Mouse (Mus musculus): Measurements from ENCODE around the gene Pafah1b2. TPM values are rescaled to one million over a fixed set of nuclear protein-coding genes. Genes with fewer than 3 reads are reported as not detected.

Gene Pafah1b2
- polyA plus RNA-seq, 1 experiment = 76.6 TPM

DNA sequence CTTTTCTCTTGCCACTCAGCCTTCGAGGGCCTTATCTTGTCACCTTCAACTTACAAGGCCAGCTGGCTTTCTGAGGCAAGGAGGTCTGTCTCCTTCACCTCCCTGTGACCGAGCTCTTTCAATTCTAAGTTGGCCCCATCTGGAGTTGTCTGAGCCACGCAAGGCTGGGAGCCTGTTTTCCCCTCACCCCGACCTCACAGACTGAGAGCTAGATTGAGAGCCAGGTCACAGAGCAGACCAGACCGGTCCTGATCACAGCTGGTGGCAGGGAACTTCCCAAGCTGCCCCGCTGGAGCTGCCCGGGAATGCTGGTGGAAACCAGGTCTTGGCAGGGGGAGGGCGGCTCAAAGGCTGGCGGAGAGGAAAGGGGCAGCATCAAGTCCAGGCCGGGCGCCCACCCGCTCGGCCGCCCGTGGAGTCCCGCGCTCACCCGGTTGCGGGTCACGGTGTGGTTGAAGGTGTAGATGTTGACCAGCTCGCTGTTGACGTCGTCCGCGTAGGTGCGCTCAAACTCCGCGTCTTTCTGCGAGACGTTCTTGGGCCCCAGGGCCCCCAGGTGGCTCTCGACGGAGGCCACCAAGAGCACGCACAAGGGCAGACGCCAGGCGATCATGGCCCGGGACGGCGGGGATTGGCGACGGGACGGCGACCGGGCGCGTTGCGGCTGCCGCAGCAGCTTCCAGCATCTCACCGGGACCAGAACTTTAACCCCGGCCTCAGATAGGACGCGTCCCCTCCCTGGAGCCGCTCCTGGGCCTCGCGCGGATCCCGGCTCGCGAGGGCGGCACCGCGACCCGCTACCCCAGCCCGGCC, 58.0 kb downstream of the Pafah1b2 start:
- peak overlapping the region; percentile 67 for H3K4me3 ChIP-seq (ENCODE audit: low read depth, low read length)
- H3K9me3 ChIP-seq (replicated peaks; ENCODE audit: control insufficient read depth, insufficient read depth, low read length, poor library complexity, severe bottlenecking) = no peaks in the 10 kb centered on the region
- H3K27ac ChIP-seq (ENCODE audit: insufficient read depth, low read length) = no peak overlapping the region

DNA sequence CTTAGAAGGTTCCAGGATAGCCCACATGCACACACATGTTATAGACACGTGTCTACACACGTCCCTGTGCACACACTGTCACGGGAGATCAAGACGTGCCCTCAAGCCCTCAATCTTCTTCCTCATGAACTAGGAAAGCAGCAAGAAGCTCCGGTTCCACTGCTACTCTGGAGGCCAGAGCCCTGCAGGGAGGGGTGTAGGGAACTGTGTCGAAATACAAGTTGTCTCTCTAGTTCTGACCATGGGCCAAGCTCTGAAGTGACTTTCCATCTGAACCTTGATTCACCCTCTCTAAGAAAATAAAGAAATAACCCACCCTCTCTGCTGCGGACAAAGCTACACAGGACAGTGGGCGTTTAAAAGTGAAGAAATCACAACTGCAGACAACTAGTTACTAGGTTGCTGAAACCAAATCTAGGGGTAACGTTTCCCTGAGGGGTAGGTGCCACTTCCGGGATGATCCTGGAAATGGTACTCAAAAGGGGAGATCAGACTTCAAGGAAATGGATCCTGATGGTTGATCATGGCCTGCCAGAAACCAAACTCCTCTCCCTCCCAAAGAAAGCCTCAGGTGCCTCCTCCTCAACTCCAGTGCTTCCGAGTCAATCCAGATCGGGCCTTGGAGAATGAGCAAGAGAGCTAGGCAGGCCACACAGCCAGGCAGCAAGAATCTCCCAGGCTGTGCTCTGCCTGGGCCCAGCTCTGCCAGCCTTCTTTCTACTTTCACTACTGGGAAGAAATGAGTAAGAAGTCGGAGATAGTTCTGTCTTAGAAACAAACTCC, 58.8 kb downstream of the Pafah1b2 start:
- Histone ChIP-seq H3K4me3 (ENCODE audit: low read depth, low read length) (peak overlapping the region; percentile 67), H3K27me3 (ENCODE audit: control insufficient read depth, insufficient read depth, low read length, poor library complexity, severe bottlenecking) (no peaks in the 10 kb centered on the region), H3K9me3 (replicated peaks; ENCODE audit: control insufficient read depth, insufficient read depth, low read length, poor library complexity, severe bottlenecking) (no peaks in the 10 kb centered on the region), H3K4me1 (ENCODE audit: control insufficient read depth, insufficient read depth, low read length) (no peaks in the 10 kb centered on the region), H3K36me3 (ENCODE audit: control insufficient read depth, insufficient read depth, low read length, poor library complexity, severe bottlenecking) (0 out of 2 replicates have a peak, but pooled peaks cover 5% of the 10 kb centered on the region), H3K27ac (ENCODE audit: insufficient read depth, low read length) (no peak overlapping the region), H3K9ac (ENCODE audit: low read depth, poor library complexity, severe bottlenecking) (peak overlapping the region; percentile 79)
- no peak for TF ChIP-seq EP300 (IDR thresholded peaks at IDR 0.05; ENCODE audit: insufficient read depth, low read depth, low read length)
- no peak for TF ChIP-seq POLR2A (IDR thresholded peaks at IDR 0.05; ENCODE audit: insufficient read depth, low read length)
- no peak for TF ChIP-seq CTCF (IDR thresholded peaks at IDR 0.05; ENCODE audit: low read depth, low read length)

More for the DNA sequence above, 58.0 kb downstream of the Pafah1b2 start:
- H3K36me3 ChIP-seq (ENCODE audit: control insufficient read depth, insufficient read depth, low read length, poor library complexity, severe bottlenecking) = 0 out of 2 replicates have a peak, but pooled peaks cover 3% of the 10 kb centered on the region
- H3K9ac ChIP-seq (ENCODE audit: low read depth, poor library complexity, severe bottlenecking) = peak overlapping the region; percentile 79
- no peaks in the 10 kb centered on the region for H3K27me3 ChIP-seq (ENCODE audit: control insufficient read depth, insufficient read depth, low read length, poor library complexity, severe bottlenecking)
- no peaks in the 10 kb centered on the region for H3K4me1 ChIP-seq (ENCODE audit: control insufficient read depth, insufficient read depth, low read length)
- TF ChIP-seq POLR2A (IDR thresholded peaks at IDR 0.05; ENCODE audit: insufficient read depth, low read length) (no peak), EP300 (IDR thresholded peaks at IDR 0.05; ENCODE audit: insufficient read depth, low read depth, low read length) (no peak), CTCF (IDR thresholded peaks at IDR 0.05; ENCODE audit: low read depth, low read length) (no peak)

DNA sequence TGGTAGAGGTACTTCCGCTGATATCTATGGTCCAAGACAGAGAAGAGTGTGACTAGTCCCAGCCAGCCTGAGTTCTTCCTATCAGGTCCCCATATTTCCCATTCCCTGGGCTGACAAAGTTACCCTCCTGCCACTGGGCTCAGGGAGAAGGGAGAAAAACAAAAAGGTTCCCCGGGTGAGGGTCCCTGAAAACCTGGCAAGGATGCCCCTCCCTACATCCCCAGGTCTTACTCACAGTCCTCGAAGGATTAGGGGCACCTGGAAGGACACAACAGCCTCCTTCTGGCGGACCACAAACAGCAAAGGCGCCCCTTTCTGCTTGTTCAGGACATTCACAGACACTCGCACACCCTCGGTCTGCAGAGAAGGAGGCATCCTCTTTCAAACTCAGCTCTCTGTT, 59.6 kb downstream of the Pafah1b2 start:
- H3K9ac ChIP-seq (ENCODE audit: low read depth, poor library complexity, severe bottlenecking) = no peak overlapping the region
- TF ChIP-seq EP300 (IDR thresholded peaks at IDR 0.05; ENCODE audit: insufficient read depth, low read depth, low read length) = no peak
- no peak for TF ChIP-seq POLR2A (IDR thresholded peaks at IDR 0.05; ENCODE audit: insufficient read depth, low read length)
- no peak for TF ChIP-seq CTCF (IDR thresholded peaks at IDR 0.05; ENCODE audit: low read depth, low read length)
- H3K4me3 ChIP-seq (ENCODE audit: low read depth, low read length) = no peak overlapping the region
- H3K36me3 ChIP-seq (ENCODE audit: control insufficient read depth, insufficient read depth, low read length, poor library complexity, severe bottlenecking) = 0 out of 2 replicates have a peak, but pooled peaks cover 5% of the 10 kb centered on the region
- H3K27ac ChIP-seq (ENCODE audit: insufficient read depth, low read length) = no peak overlapping the region
- no peaks in the 10 kb centered on the region for H3K4me1 ChIP-seq (ENCODE audit: control insufficient read depth, insufficient read depth, low read length)
- no peaks in the 10 kb centered on the region for H3K9me3 ChIP-seq (replicated peaks; ENCODE audit: control insufficient read depth, insufficient read depth, low read length, poor library complexity, severe bottlenecking)
- H3K27me3 ChIP-seq (ENCODE audit: control insufficient read depth, insufficient read depth, low read length, poor library complexity, severe bottlenecking) = no peaks in the 10 kb centered on the region

DNA sequence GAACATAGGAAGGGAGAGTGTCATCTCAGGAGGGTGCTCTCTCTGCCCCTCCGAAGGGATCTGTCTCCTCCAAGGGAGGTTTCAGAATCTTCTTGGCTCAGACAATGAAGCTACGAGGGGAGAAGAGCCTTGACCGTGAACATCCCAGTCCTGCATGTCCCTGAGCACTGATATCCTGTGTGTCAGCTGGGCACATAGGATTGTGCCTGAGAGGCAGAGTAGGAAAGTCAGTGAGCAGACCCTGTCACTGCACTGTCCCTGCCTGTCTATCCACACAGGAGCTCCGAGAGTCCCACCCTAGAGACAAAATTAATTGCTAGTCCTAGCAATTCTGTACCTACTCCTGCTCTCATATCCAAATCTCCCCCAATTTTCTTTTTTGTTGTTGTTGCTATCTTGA, 60.4 kb downstream of the Pafah1b2 start:
- Histone ChIP-seq H3K36me3 (ENCODE audit: control insufficient read depth, insufficient read depth, low read length, poor library complexity, severe bottlenecking) (0 out of 2 replicates have a peak, but pooled peaks cover 5% of the 10 kb centered on the region), H3K27ac (ENCODE audit: insufficient read depth, low read length) (no peak overlapping the region), H3K4me1 (ENCODE audit: control insufficient read depth, insufficient read depth, low read length) (no peaks in the 10 kb centered on the region), H3K4me3 (ENCODE audit: low read depth, low read length) (no peak overlapping the region), H3K9me3 (replicated peaks; ENCODE audit: control insufficient read depth, insufficient read depth, low read length, poor library complexity, severe bottlenecking) (no peaks in the 10 kb centered on the region), H3K27me3 (ENCODE audit: control insufficient read depth, insufficient read depth, low read length, poor library complexity, severe bottlenecking) (no peaks in the 10 kb centered on the region), H3K9ac (ENCODE audit: low read depth, poor library complexity, severe bottlenecking) (no peak overlapping the region)
- no peak for TF ChIP-seq EP300 (IDR thresholded peaks at IDR 0.05; ENCODE audit: insufficient read depth, low read depth, low read length)
- TF ChIP-seq POLR2A (IDR thresholded peaks at IDR 0.05; ENCODE audit: insufficient read depth, low read length) = no peak
- no peak for TF ChIP-seq CTCF (IDR thresholded peaks at IDR 0.05; ENCODE audit: low read depth, low read length)

DNA sequence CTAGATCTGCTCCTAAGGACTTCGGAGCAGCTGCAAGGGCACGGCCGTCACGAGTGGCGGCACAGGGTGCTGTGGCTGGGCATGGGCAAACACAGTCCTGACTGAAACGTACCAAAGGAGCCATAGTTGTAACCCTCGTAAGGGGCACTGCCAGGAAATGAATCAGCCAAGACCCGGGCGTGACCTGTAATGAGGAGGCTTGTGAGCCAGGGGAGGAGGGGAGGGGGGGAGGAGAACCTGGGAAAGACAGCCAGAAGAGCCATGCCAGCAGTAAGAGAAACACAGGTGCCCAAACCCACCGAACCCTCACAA, 65.7 kb downstream of the Pafah1b2 start:
- Histone ChIP-seq H3K9me3 (replicated peaks; ENCODE audit: control insufficient read depth, insufficient read depth, low read length, poor library complexity, severe bottlenecking) (no peaks in the 10 kb centered on the region), H3K4me3 (ENCODE audit: low read depth, low read length) (no peak overlapping the region), H3K4me1 (ENCODE audit: control insufficient read depth, insufficient read depth, low read length) (no peaks in the 10 kb centered on the region), H3K27me3 (ENCODE audit: control insufficient read depth, insufficient read depth, low read length, poor library complexity, severe bottlenecking) (no peaks in the 10 kb centered on the region), H3K27ac (ENCODE audit: insufficient read depth, low read length) (no peak overlapping the region), H3K9ac (ENCODE audit: low read depth, poor library complexity, severe bottlenecking) (no peak overlapping the region), H3K36me3 (ENCODE audit: control insufficient read depth, insufficient read depth, low read length, poor library complexity, severe bottlenecking) (0 out of 2 replicates have a peak, but pooled peaks cover 5% of the 10 kb centered on the region)
- TF ChIP-seq CTCF (IDR thresholded peaks at IDR 0.05; ENCODE audit: low read depth, low read length) (no peak), POLR2A (IDR thresholded peaks at IDR 0.05; ENCODE audit: insufficient read depth, low read length) (no peak), EP300 (IDR thresholded peaks at IDR 0.05; ENCODE audit: insufficient read depth, low read depth, low read length) (no peak)
